Mouse (Mus musculus) layer of hippocampus, postnatal 14 days (tissue): ENCODE data around the gene Dip2c. TPM values are rescaled to one million over a fixed set of nuclear protein-coding genes. Genes with fewer than 3 reads are reported as not detected.

ENCODE experiments used
- DNase-seq, 2 experiments: peaks; one replicate each; pipeline ENCODE4 v3.0.0; 2021 to 2022; ENCODE audit warnings: low spot score in 2 of 2, mixed read lengths in 1 of 2
- total RNA-seq, 2 experiments: library from RNA; stranded (reverse); gene quantifications; 2 replicates each; pipeline ENCODE4 v1.2.3; 2021

The Dip2c gene
- total RNA-seq, 2 experiments from 2014 or later: 65.7 to 71.0 TPM

DNA sequence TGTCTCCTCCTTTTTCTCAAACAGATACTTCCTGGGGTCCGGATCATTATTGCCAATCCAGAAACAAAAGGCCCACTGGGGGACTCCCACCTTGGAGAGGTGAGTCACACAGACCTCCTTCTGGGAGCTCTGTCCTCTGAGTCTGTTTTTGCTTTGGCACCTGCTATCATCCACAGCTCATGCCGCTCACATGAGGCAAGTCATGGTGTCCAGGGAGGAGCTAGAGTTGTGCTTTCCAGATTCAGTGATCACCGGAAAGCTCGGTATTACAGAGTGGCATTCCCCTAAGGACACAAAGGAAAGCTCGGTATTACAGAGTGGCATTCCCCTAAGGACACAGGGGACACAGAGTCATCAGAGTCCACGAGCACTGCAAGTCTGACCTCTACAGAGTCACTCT lies 380.3 kb downstream of the Dip2c start:
- no peak for DNase-seq

DNA sequence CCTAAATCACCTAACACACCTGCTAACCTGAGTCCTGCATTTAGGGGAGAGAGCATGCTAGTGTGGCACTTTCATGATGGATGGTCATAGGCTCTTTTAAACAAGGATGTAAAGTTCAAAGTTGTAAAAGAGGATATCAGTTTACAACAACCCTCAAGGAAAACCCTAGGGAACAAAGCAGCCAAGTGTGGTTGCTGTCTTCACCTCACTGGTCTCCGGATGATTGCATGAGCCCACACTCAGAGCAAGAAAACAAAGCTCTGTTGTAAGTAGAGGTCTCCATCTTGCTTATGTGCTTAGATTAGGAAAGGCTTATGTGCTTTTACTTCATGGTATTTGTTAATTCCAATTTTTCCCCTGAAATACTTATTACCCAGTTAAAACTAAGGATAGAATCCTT lies 384.4 kb downstream of the Dip2c start:
- DNase-seq: no peak

DNA sequence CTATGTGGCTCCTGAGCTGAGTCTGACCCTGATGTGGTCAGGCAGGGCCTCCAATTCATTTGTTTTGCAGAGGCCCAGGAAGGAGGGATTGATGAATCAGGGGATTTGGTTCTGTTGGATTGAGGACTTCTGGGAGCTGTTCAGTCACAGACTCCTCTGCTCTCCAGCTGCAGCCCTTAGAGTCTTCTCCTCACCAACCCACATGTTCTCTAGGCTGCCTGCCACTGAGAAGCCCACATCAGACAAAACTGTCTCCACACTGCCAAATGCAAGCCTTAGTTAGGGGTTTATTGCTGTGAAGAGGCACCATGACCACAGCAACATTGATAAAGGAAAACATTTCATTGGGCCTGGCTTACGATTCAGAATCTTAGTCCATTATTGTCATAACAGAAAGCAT lies 387.3 kb downstream of the Dip2c start:
- no peak for DNase-seq

DNA sequence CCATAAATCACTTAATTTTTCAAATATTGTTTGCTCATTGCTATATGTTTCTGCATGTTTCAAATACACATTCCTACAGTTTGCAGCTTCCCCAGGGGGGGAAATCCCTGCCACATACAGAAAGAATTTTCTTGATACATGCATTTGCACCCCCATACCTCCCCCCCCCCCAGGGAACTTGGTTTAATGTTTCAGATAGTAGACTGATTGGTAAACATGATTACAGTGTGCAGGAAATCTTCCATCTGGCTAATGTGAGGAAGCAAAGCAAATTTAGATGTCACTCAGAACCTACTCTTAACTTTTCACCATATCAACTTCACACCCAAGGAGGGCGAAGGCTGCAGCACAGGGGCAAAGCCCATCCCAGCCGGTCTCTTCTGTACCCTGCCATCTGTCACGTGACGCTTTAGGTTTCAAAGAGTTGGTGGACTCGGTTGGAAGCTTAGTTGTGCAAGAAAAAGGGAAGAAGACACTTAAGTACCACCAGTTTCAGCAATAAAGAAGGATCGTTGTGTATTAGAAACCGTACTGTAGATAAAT lies 391.7 kb downstream of the Dip2c start:
- DNase-seq: no peak

DNA sequence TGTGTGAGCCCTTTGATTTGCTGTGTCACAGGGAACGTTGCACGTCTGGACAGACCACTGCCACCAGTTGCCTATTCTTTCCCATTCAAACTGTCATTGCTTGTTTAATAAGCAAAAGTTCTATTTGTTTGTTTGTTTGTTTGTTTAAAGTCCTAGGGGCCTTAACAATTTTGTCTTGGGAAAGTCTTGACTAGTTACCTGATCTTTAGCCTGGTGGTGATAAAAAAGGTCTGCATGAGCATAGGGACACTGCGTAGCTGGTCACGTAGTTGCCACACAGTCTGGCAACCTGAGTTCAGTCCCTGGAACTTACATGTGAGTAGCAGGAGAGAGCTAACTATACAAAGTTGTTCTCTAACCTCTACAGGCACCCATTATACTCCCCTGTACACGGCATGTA lies 392.9 kb downstream of the Dip2c start:
- no peak for DNase-seq

DNA sequence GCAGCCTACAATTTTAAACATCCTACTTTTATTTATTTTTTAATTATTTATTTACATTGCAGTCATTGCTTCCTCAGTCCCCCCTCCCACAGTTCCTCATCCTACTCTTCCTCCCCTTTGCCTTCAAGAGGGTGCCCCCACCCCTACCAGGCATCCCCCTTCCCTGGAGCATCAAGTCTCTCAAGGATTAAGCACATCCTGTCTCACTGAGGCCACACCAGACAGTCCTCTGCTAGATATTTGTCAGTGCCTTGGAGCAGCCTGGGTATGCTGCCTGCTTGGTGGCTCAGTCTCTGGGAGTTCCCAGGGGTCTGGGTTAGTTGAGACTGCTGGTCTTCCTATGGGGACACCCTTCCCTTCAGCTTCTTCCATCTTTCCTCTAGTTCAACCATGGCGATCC lies 397.8 kb downstream of the Dip2c start:
- DNase-seq: no peak

DNA sequence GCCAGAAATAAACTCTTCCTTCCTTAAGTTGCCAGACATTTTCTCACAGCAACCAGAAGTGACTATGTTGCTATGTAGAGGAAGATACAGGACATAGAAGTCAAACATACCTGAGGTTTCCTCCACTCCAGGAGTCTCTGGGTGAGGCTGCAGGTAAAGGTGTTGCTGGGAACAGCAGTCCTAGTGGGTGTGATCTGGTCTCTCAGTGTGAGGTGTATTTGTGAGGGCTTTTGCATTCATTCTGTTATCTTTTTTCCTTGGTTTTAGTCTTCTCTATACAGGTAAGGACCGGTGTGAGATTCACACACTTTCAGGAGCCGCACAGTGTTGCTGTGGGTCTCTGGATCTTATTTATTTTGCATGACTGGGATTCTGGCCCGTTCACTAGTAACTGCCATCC lies 405.2 kb downstream of the Dip2c start:
- DNase-seq: no peak

DNA sequence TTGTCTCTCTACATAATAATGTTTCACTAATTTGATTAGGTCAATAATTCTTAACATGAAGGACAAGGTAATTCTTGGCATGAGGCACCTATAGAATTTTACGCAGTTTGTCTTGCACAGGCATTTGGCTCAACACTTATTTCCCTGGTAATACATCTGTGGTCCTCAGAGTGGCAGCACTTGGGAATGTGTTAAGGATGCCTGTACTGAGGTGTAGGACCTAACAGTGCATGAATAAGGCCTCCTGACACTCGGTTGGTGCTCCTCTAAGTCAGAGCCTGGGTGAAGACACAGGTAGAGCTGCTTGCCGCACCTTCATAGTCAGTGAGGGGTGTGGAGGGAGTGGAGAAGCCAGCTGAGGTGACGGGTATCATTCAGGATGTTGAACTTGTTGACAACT lies 407.0 kb downstream of the Dip2c start:
- no peak for DNase-seq

DNA sequence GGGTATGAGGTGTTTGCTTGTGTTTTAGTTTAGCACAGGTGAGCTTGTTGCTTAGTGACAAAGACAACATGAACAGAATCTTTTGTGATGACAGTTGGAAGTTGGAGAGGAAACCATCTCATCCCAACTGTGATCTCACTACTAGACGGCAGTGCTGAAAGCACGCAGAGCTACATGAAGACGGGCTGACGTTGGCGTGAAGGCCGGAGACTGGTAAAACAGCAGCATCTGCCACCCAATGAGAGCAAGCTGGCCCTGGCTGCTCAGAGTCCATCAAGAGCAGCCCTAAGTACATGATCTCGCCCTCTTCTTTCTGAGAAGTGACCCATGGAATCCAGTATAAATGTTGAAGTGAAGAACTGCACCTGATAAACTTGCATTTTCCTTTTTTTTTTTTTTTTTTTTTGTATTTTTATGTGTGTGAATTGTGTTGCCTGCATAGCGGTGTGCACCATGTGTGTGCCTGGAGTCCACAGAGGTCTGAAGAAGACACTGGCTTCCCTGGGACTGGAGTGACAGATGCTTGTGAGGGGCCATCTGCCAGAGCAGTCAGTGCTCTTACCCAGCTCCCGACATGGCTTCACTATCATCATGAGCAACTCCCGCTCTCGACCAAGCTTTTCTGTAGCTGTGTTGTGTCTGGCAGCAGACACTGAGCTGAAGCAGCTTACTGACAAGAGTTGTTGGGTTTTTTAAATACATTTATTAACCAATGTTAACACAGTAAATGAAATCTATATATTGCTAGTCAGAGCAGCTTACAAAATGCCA lies 408.0 kb downstream of the Dip2c start:
- peak; percentile 55 to 64 for DNase-seq

DNA sequence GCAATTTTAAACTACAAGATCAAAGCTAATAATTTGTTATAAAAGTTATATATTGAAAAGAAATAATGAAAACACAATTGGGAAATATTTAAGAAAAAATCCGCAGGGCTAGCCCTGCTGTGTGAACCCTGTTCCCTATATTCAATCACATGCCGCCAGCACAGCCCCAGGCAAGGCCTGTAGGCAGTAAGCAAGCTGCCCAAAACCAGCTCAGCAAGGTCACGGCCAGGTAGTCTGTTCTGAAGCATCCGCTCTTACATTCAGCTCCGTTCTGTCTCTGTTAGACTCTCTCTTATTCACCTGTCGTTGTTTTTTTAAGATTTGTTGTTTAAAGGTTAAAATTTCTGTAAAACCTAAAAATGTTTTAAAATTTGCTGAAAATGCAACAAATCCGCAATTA lies 409.9 kb downstream of the Dip2c start:
- DNase-seq: no peak

DNA sequence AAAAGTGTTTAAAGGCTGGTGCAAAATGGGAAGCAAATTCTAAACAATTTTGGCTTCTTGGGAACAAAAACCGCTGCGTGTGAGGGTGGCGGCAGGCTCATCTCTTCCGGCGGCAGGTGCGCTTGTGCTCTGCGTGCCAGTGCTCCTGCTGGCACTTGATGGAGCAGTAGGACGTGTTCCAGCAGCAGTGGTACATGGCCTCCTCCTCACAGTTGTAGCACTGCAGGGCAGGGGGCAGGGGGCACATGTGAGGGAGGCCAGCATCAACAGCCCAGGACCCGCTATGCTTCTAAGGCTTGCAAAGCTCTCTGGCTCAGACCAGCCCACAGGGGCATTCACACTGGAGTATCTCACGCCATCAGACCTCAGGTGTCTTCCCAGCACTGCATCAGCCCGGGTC lies 410.4 kb downstream of the Dip2c start:
- no peak for DNase-seq

DNA sequence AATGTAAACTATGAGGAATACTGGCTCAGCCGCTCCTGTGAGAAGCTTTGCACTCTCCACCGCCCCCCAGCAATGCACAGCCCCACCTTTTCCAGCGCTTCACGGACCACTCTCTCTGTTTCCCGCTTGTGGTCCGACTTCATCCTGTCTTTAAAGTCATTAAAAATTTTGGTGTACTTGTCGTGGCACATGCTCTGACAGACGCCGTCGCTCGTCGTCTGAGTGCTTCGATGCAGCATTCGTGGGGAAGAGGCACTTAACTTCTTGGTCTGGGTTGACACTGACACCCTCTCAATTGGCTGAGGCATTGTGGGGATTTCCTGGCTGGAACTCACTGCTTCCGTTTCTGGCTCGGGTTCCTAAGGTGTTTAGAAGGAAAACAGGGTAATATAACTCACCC lies 413.0 kb downstream of the Dip2c start:
- no peak for DNase-seq

DNA sequence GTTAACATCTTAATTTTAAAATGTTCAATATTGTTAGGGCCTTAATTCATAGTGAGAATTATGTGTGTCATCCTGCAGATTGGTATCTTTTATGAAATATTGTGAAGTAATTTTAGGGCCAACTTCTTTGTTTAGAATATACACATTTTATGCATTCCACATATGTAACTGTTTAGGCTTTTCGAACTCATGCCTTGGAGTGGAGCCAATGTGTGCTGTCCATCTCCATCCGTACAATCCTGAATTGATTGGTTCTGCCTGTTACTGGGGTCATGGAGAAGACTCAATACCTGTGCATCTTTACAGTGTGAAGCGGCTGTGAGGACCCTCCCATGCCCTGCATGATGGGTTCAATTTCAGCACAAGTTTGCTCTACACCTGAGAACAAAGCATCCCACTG lies 416.5 kb downstream of the Dip2c start:
- no peak for DNase-seq

DNA sequence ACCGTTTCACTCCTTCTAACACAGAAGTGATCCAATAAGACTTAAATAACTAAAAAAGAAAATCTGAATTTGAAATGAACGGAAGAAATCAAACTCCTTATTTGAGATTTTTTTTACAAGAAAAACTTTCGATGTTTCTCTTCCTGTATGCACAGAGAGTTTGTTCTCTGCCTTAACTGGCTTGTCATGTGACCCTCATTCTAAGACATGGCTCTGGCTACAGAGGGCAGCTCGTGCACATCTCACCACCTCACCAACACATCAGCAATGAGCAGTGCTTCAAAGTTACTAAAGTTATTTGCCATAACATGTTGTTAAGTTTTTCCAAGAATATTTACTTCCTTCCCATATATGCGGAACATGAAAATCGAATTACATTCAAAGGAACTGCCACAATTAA lies 418.3 kb downstream of the Dip2c start:
- no peak for DNase-seq

DNA sequence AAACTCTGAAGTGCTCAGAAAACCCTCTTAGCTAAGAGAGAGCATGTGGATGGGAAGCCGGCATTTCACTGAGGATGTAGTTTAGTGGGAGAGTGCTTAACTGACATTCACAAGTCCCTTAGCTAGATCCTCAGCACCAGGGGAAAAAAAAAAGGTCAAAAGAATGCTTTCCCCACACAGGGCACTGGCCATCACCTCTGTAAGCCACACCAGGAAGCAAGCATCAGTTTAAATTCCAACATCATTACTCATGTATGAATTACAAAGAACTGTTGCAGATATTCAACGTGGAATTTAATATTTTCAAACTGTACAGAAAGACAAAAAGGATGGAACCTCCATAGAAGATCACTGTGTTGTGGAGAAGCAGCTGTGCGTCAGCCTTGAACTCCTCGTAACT lies 419.1 kb downstream of the Dip2c start:
- no peak for DNase-seq

DNA sequence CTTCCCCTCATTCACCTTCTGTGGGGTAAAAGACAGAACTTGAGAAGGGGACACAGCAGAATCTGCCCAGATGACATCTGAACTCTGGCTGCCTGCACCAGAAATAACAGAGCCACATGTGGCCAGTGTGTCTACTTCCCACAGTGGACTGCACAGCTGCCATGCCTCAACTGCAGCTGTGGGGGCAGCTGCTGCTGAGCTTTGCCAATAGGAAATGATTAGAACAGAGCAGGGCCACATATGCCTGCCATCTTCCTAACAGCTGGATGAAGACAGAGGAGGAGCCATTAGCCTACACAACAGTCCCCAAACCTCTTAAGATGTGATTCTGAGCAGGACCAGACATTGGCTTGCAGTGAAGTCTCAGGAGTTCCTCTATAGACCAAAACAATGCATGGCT lies 419.5 kb downstream of the Dip2c start:
- no peak for DNase-seq

DNA sequence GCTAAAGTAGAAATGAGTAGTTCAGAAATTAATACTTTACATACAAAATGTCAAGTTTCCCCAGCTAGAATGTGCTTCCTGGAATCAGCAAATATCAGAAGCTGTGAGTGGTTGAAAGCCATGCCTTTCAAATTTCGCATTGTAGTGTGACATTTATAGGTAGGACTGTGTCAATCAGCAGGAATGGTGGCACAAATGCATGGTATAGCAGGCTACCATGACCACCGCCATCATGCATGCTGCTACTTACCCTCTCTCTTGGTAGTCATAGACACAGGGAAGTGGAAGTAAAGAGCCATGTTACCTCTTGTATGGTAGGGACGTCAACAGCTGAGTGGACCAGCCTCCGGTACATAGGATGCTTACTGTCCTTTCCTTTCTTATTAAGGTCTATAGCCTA lies 421.0 kb downstream of the Dip2c start:
- no peak for DNase-seq

DNA sequence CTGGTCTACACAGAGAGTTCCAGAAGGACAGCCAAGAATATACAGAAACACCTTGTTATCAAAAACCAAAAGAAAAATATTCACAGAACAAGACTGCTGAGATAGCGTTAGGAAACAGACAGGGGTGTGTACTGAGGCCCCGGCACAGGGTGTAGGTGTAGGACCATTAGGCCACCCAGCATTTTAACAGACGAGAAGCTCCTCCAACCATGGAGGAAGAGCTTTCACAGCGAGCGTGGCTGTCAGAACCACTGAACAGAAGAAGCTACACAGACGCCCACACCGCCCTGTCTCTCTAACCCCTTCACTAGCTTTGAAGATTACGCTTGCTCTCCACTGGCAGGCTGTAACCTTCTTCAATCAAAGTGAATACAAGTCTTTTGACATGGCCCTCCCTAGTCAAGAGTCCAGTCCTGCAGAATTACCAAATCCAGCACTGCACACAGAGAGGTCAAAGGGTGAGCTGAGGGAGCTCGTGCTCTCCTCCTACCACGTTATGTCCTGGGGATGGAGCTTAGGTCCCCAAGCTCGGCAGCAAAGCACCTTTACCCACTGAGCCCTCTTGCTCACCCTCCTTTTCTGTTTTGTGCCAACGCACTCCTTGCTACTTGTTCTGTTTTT lies 426.4 kb downstream of the Dip2c start:
- DNase-seq: no peak

DNA sequence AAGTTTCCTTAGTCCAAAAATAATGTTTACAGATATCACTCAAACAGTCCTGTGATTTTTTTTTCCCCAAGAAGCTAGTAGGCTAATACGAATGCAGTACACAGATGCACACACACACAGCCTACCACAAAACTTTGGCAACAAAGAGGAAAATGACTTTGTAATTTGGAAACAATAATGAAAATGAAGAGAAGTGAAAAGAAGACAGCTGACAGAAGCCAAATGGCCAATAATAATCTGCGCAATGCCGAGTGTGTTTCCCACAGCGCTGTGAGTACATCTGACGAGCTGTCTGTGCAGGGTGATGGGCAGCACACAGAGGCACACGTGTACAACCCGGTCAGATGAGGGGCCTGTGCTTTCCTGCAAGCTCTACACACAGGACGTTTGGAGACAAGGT lies 430.4 kb downstream of the Dip2c start:
- DNase-seq: peak in 1 of 2 experiments; percentile 51

DNA sequence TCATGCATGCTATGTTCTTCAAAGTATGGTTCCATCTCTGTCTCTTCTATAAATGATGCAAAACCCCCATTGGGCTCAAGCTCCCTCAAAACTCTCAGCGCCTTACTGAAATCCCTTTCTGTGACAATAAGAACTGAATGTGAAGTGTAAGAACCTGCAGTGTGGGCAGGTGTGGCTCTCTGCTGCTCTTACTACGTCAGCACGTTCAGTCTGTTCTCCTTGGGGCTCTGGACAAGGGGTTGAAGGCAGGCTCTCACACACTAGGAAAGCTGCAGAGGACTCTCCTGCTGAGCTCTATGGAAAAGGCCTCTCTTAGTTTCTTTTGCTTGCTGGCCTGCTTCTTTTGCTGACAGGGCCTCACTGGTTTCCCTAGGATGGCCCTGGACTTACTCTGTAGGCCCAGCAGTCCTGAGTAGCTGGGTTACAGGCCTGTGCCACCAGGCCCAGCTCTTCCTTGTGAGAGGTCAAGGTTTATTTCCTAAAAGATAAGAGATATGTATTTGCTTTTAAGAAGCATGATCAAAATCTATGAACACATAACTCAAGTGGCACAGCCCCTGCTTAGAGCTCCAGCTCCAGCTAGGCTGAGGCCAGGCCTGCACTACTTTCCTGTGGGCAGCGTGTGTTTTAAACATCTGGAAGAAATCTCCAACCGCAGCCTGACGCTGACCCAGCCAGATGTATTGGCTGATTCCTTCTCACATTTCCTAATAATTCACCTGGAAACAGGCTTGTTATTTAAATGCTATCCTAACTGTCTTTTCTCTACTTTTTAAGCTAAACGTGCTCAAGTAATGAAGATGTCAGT lies 432.3 kb downstream of the Dip2c start:
- no peak for DNase-seq

DNA sequence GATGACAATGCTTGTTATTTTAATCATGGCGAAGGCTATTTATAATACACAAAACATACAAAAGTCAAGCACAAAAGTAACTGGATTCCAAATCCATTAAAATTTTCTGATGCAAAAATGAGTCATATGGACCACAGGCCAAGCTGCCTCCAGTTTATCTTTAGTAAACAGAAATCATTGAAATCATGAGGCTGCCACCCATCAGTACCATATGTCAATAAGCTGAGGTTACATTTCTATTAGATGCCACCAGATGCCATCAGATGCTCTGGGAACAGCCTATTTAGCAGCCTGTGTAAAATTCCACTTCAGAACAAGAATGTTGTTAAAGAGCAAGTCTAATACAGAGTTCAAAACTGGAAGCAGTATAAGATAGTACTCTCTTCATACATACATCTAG lies 436.1 kb downstream of the Dip2c start:
- DNase-seq: peak in 1 of 2 experiments; percentile 41

DNA sequence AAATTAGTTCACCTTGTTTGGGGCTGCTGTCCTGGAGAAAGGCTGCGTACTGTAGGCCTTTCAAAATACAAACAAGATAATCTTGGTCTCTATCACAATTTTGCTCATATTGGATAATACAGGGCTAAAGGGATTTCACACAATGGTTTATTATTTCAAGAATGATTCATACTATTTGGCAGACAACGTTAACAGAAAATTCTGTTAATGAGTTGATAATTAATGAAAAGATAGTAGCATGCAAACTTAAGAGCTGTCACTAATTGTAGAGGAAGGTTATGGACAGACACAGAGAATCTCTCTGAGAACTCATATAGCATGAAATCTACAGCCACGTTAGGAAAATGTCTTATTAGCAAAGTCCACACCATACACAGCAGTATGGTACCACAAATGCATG lies 436.6 kb downstream of the Dip2c start:
- DNase-seq: no peak
